Mouse (Mus musculus) limb, embryonic 10.5 days (tissue): Measurements from ENCODE around the gene Ndufa4l2. TPM values are rescaled to one million over a fixed set of nuclear protein-coding genes. Genes with fewer than 3 reads are reported as not detected.

ENCODE experiments used
- DNase-seq: peaks from one replicate; pipeline ENCODE4 v3.0.0-alpha.2; 2017; ENCODE audit warnings: low spot score
- H3K27ac ChIP-seq: fragments of 300-500 bp; sonication (generic); 2 replicates; pipeline ENCODE4 v1.5.1; 2016; ENCODE audit warnings: mild to moderate bottlenecking
- H3K27me3 ChIP-seq: fragments of 300-500 bp; sonication (generic); 2 replicates; pipeline ENCODE4 v1.6.1; 2016; ENCODE audit warnings: low read depth, mild to moderate bottlenecking; ENCODE audit not compliant: poor library complexity, severe bottlenecking
- H3K36me3 ChIP-seq: fragments of 300-500 bp; sonication (generic); 2 replicates; pipeline ENCODE4 v1.6.1; 2016; ENCODE audit warnings: mild to moderate bottlenecking, moderate library complexity
- H3K4me1 ChIP-seq: fragments of 300-500 bp; sonication (generic); 2 replicates; pipeline ENCODE4 v1.6.1; 2016
- H3K4me3 ChIP-seq: fragments of 300-500 bp; sonication (generic); 2 replicates; pipeline ENCODE4 v1.5.1; 2016; ENCODE audit warnings: mild to moderate bottlenecking, moderate library complexity
- H3K9me3 ChIP-seq: fragments of 300-500 bp; sonication (generic); replicated peaks from 2 replicates; pipeline ENCODE4 v1.6.1; 2016; ENCODE audit warnings: mild to moderate bottlenecking
- WGBS: fragments of 180-500 bp; shearing (Covaris S2); methylation state at CpG from one replicate; pipeline ENCODE4 v1.1.7; 2016; 5-methylcytosine and 5-hydroxymethylcytosine counted together
- polyA plus RNA-seq: library from polyadenylated mRNA; unstranded; fragments of >200 nt; fragmentation: Nextera tagmentation; extraction: Ambion mirVana; gene quantifications from 2 replicates; pipeline ENCODE4 v1.2.1, GENCODE M21; 2016

Ndufa4l2 gene
- polyA plus RNA-seq, 1 experiment from 2014 or later = 1.4 TPM

GRCm38 (mm10) chr10:127522088-127522581 lies 7.4 kb downstream of the Ndufa4l2 start, which contains the start of gene Shmt2:
Shmt2 (minus strand) TSS chr10:127522444.
- peak within 1 kb of the TSS; percentile 84 for H3K27ac ChIP-seq
- peaks cover 67% of the 10 kb centered on the region for H3K27me3 ChIP-seq
- under 1% methylated on average over 21 of the region's 21 CpGs for WGBS

GRCm38 (mm10) chr10:127524646-127525255 lies 10.0 kb downstream of the Ndufa4l2 start:
- Histone ChIP-seq H3K4me3 (peak overlapping the region; percentile 40), H3K4me1 (peaks cover 78% of the 10 kb centered on the region), H3K27ac (peak overlapping the region; percentile 27; the same call in 1 of the 2 replicates), H3K36me3 (peaks cover 11% of the 10 kb centered on the region), H3K9me3 (no peaks in the 10 kb centered on the region), H3K27me3 (peaks cover 70% of the 10 kb centered on the region)
- DNase-seq = no peak
- WGBS = under 1% methylated on average over 23 of the region's 23 CpGs

More at GRCm38 (mm10) chr10:127522088-127522581, 7.4 kb downstream of the Ndufa4l2 start, which contains the start of gene Shmt2:
- Histone ChIP-seq H3K4me3 (peak within 1 kb of the TSS; percentile 69), H3K9me3 (no peaks in the 10 kb centered on the region), H3K4me1 (peaks cover 76% of the 10 kb centered on the region), H3K36me3 (peaks cover 37% of the 10 kb centered on the region)
- DNase-seq = peak; percentile 93

- Histone ChIP-seq H3K27me3 (peaks cover 83% of the 10 kb centered on the region), H3K4me3 (peak overlapping the region; percentile 39), H3K4me1 (peaks cover 78% of the 10 kb centered on the region), H3K9me3 (no peaks in the 10 kb centered on the region), H3K36me3 (no peaks in the 10 kb centered on the region), H3K27ac (peak overlapping the region; percentile 32)
- whole genome bisulfite sequencing = 2% methylated on average over 26 of the region's 26 CpGs
- DNase-seq = no peak
Observed at GRCm38 (mm10) chr10:127526048-127526447, 11.3 kb downstream of the Ndufa4l2 start.

- Histone ChIP-seq H3K27ac (peak overlapping the region; percentile 32), H3K4me3 (peak overlapping the region; percentile 39), H3K36me3 (no peaks in the 10 kb centered on the region), H3K9me3 (no peaks in the 10 kb centered on the region), H3K4me1 (peaks cover 78% of the 10 kb centered on the region), H3K27me3 (peaks cover 90% of the 10 kb centered on the region)
- peak; percentile 78 for DNase-seq
- 0% methylated on average over 26 of the region's 26 CpGs for WGBS
Observed at GRCm38 (mm10) chr10:127526681-127527080, 11.9 kb downstream of the Ndufa4l2 start.

- 1% methylated on average over 17 of the region's 17 CpGs for WGBS
- no peak overlapping the region for H3K27ac ChIP-seq
Observed at GRCm38 (mm10) chr10:127527481-127527880, 12.7 kb downstream of the Ndufa4l2 start.

GRCm38 (mm10) chr10:127530945-127531344 lies 16.2 kb downstream of the Ndufa4l2 start:
- Histone ChIP-seq H3K4me1 (peaks cover 85% of the 10 kb centered on the region), H3K27ac (no peak overlapping the region), H3K4me3 (peak overlapping the region; percentile 42), H3K36me3 (0 out of 2 replicates have a peak, but pooled peaks cover 4% of the 10 kb centered on the region), H3K9me3 (no peaks in the 10 kb centered on the region), H3K27me3 (peaks cover 100% of the 10 kb centered on the region)
- DNase-seq = no peak
- under 1% methylated on average over 24 of the region's 25 CpGs for WGBS

More at GRCm38 (mm10) chr10:127527481-127527880, 12.7 kb downstream of the Ndufa4l2 start:
- no peaks in the 10 kb centered on the region for H3K9me3 ChIP-seq
- H3K27me3 ChIP-seq = peaks cover 98% of the 10 kb centered on the region
- no peak overlapping the region for H3K4me3 ChIP-seq
- peak; percentile 60 for DNase-seq
- peaks cover 82% of the 10 kb centered on the region for H3K4me1 ChIP-seq
- H3K36me3 ChIP-seq = no peaks in the 10 kb centered on the region

GRCm38 (mm10) chr10:127531548-127531947 lies 16.8 kb downstream of the Ndufa4l2 start:
- H3K9me3 ChIP-seq = no peaks in the 10 kb centered on the region
- peaks cover 100% of the 10 kb centered on the region for H3K27me3 ChIP-seq
- peak overlapping the region; percentile 42 for H3K4me3 ChIP-seq
- 0 out of 2 replicates have a peak, but pooled peaks cover 4% of the 10 kb centered on the region for H3K36me3 ChIP-seq
- H3K4me1 ChIP-seq = peaks cover 81% of the 10 kb centered on the region
- 2% methylated on average over 4 of the region's 4 CpGs for WGBS
- no peak overlapping the region for H3K27ac ChIP-seq
- no peak for DNase-seq

GRCm38 (mm10) chr10:127534036-127534928 lies 19.5 kb downstream of the Ndufa4l2 start, which contains the start of gene Nxph4:
Nxph4 (minus strand) TSS chr10:127534559.
- peak; percentile 65 for DNase-seq
- H3K27me3 ChIP-seq = peaks cover 79% of the 10 kb centered on the region
- no peaks in the 10 kb centered on the region for H3K9me3 ChIP-seq
- H3K36me3 ChIP-seq = peaks cover 16% of the 10 kb centered on the region
- H3K4me1 ChIP-seq = peaks cover 68% of the 10 kb centered on the region
- WGBS = under 1% methylated on average over 76 of the region's 78 CpGs
- H3K4me3 ChIP-seq = peak within 1 kb of the TSS; percentile 59
- H3K27ac ChIP-seq = peak within 1 kb of the TSS; percentile 50

- under 1% methylated on average over 30 of the region's 30 CpGs for WGBS
- DNase-seq = peak; percentile 56
- Histone ChIP-seq H3K27ac (0 out of 2 replicates have a peak overlapping the region, but pooled peaks have one; percentile 50), H3K4me1 (peaks cover 61% of the 10 kb centered on the region), H3K36me3 (peaks cover 22% of the 10 kb centered on the region), H3K27me3 (peaks cover 72% of the 10 kb centered on the region), H3K9me3 (no peaks in the 10 kb centered on the region), H3K4me3 (peak overlapping the region; percentile 59)
Observed at GRCm38 (mm10) chr10:127534929-127535384, 20.2 kb downstream of the Ndufa4l2 start.

GRCm38 (mm10) chr10:127536586-127537314 lies 22.0 kb downstream of the Ndufa4l2 start:
- H3K4me1 ChIP-seq = peaks cover 43% of the 10 kb centered on the region

GRCm38 (mm10) chr10:127537854-127538583 lies 23.3 kb downstream of the Ndufa4l2 start:
- no peaks in the 10 kb centered on the region for H3K9me3 ChIP-seq
- H3K27me3 ChIP-seq = peaks cover 41% of the 10 kb centered on the region
- WGBS = 24% methylated on average over 7 of the region's 7 CpGs
- H3K27ac ChIP-seq = no peak overlapping the region
- peaks cover 31% of the 10 kb centered on the region for H3K4me1 ChIP-seq
- peaks cover 53% of the 10 kb centered on the region for H3K36me3 ChIP-seq
- peak; percentile 85 for DNase-seq
- no peak overlapping the region for H3K4me3 ChIP-seq

More at GRCm38 (mm10) chr10:127536586-127537314, 22.0 kb downstream of the Ndufa4l2 start:
- 14% methylated on average over 8 of the region's 8 CpGs for WGBS
- peaks cover 54% of the 10 kb centered on the region for H3K27me3 ChIP-seq
- no peaks in the 10 kb centered on the region for H3K9me3 ChIP-seq
- no peak overlapping the region; the same call in 1 of the 2 replicates for H3K4me3 ChIP-seq
- peaks cover 40% of the 10 kb centered on the region for H3K36me3 ChIP-seq
- peak; percentile 65 for DNase-seq
- H3K27ac ChIP-seq = no peak overlapping the region
